Mouse (Mus musculus) spleen, postnatal 4 days (tissue): ENCODE data around the gene Kif3c.
A peak's percentile ranks its signal among the peaks of the same experiment; 100 is the strongest.

Source experiments
- DNase-seq, 2 experiments: peaks; one replicate each; pipeline ENCODE4 v3.0.0; 2022; ENCODE audit warnings: low spot score in 2 of 2

Gene Kif3c

GRCm38 (mm10) chr12:3364508-3365448 lies at the start of gene Kif3c:
Kif3c (plus strand) TSS chr12:3365132.
- DNase-seq = peak; percentile 49 to 75

DNA sequence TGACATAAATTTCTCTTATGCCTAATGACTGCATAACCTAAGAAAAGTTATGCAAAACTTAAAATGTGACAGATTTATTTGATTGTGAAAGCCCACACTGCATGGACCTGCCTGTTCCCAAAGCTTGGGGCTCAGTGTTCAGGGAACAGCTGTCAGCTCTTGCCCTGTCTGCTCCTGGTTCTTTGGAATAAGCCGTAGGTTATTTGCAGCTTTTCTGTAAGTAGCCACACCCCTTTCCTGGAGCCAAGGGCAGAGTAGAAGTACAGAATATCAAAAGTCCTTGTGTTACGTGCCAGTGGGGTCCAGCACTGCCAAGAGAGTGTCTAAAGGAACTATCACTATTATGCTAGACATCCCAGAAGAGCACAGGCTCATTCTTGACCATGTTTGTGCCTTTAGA lies 48.8 kb upstream of the Kif3c start:
- DNase-seq = no peak

GRCm38 (mm10) chr12:3316937-3317336 lies 48.0 kb upstream of the Kif3c start:
- no peak for DNase-seq

DNA sequence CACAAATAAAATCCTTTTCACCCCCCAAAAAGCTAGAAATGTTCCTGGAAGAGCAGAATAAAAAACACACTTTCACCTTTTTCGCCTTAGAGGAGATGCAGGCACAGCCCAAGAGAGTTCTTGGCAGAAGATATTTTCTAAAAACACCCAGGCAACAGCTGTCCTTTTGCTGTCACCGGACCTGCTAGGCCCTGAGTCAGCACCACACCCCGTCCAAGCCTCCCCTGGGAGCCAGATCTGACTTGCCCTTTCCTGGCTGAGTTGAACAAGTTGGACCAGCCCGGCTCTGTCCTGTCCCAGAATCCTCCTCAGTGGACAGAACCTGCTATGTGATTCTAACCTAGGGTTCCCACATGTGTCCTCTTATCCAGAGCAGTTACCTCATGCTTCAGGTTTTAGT lies 45.6 kb upstream of the Kif3c start:
- DNase-seq = no peak

- DNase-seq = no peak
Measured at GRCm38 (mm10) chr12:3323241-3323640, 41.7 kb upstream of the Kif3c start.

DNA sequence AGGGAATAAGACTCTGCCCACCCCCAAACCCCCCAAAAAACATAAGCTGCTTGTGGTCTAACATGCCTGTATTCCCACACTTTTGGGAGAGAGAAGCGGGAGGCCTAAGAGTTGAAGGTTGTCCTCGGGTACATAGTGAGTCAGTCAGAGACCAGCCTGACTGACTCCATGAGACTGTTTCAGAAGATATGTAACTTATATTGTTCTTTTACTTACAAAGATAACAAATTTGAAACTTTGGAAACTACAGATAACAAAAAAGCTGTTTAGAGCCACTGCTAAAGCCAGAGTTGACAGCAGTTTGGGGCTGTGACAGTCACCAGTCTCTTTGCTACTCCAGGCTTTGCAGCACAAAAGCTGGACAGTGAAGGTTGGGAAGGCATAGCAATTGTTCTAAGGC lies 39.7 kb upstream of the Kif3c start:
- DNase-seq = no peak

DNA sequence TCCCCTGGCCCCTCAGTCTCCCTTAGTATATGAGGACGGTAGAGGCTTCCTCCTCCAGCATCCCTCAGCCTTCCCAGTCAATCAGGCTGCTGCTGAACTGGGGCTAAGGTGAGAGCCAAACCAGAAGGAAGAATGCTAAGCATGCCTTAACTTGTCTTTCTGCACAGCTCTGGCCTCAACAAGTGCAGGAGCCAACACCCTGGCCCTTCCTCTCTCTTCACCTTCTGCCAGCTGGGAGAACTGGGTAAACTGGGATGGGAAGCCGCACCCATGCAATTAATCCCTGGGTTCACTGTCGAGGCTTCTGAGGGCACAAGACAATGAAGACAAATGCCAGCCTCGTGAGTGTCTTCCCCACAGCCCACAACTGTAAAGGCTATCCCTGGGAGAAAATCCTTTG lies 35.3 kb upstream of the Kif3c start:
- DNase-seq = no peak

- DNase-seq = no peak
Measured at GRCm38 (mm10) chr12:3338931-3339330, 26.0 kb upstream of the Kif3c start.

DNA sequence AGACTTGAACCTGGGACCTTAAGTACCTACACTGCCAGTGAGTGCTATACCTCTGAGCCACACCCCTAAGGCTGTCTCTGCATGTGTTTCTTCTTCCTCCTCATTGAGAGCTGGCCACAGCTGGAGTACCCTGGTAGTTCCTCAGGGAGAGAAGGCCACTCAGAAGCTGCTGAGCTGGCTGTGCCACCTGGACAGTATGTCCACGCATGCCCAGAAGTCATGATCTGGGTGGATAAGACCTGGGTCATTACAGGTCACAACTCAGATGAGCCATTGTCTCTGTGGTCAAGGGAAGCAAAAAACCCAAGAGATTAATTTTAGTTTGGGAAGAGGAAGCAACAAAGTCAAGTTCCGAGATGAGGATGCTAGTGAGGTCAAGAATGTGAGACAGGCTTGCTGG lies 20.8 kb upstream of the Kif3c start:
- DNase-seq = no peak

- no peak for DNase-seq
Measured at GRCm38 (mm10) chr12:3345038-3345437, 19.9 kb upstream of the Kif3c start.

DNA sequence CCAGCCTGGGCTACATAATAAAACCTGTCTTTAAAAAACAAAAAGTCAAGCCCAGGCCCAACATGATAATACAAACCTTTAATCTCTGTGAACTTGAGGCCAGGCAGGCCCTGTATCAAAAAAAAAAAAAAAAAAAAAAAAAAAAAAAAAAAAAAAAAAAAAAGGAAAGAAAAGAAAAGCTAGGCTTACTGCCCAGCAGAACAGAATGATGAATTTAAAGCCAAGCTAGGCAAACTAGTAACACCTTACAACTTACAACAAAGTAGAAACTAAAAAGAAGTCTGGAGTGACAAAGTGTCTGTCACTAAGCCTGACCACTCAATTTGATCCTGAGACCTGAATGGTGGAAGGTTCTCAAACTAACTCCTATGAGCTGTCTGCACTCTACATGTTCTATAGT lies 17.2 kb upstream of the Kif3c start:
- DNase-seq = no peak

DNA sequence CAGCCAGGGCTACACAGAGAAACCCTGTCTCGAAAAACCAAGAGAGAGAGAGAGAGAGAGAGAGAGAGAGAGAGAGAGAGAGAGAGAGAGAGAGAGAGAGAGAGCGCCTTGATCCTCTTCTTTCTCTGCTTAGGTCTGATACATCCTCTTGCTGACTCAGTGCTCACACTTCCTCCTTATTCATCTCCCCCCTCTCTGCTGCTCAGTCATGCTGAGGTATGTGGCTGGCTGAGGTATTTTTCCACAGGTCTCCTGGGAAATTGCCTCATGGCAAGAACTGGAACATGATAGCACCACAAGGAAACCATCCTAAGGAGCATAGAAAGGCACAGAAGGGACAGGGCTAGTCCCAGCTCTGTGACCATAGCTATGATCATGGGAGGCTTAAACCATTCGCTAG lies 15.5 kb upstream of the Kif3c start:
- no peak for DNase-seq

DNA sequence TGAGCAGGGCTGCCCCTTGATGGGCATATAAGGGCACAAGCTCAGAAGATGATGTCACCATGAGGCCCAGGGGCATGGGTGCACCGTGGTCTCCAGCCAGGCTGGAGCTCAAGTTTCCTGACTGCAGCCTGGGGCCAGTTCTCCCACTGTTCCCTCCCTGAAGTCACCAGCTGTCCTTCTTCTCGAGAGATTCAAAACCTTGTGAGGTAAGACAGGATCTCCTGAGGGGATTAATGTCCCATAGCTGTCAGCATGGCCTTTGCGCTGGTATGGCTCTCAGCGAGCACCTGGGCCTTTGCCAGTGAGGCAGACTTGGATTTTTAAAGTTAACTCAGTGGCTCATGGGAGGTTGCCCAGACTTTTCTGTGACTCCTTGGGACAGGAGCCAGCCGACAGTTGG lies 14.8 kb upstream of the Kif3c start:
- DNase-seq = no peak

DNA sequence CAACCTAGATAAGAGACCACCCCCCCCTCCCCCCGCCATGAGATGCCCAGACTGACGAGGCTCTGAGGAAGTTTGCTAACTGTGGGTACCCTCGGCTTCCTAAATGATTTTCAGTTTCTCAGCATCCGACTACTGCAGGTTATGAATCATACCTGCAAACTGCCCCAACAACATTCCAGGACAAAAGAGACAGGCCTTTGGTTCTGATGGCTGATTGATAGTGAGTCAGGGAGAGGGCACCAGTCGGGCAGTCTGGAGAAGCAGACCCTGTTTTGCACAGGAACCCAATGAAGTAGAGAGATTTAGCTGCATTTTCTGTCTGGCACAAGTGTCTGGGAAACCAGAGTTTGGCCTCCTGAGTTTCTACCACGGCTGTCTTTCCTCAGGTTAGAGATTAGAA lies 12.7 kb upstream of the Kif3c start:
- DNase-seq = no peak

DNA sequence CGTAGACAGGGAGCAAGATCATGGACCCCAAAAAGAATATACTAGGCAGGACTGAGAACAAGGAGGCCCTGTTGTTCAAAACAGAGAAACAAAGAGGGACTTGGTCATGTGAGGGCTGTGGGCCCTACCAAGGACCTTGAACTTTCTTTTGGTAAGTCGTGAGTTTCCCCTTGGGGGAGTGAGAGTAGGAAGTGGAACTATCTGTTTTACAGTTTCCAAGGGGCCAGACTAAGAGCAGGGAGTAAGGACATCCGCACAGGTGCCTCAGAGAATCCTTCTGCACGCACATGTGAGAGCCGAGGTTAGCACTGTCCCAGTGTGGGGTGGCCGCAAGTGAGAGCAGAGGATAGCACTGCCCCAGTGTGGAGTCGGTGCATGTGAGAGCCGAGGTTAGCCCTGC lies 9.9 kb upstream of the Kif3c start:
- no peak for DNase-seq

DNA sequence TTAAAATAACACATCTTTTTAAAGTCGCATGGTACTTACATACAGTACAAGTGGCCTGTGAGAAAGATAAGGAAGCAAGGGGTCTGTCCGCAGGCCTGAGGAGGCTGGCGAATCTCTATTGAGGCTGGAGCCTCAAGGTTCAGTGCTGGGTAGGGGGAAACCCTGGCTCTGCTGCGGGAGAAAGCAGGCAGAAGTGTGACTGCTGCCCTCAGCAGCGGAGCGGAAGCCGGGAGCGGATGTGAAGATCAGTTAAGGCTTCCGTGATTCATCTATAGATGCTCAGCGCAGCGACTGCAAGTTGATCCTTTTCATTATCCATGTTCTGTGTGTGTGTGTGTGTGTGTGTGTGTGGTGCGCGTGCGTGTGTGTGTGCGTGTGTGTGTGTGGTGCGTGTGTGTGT lies 8.1 kb upstream of the Kif3c start:
- no peak for DNase-seq

- DNase-seq = peak; percentile 73 to 89
Measured at GRCm38 (mm10) chr12:3359302-3359701, 5.6 kb upstream of the Kif3c start.

DNA sequence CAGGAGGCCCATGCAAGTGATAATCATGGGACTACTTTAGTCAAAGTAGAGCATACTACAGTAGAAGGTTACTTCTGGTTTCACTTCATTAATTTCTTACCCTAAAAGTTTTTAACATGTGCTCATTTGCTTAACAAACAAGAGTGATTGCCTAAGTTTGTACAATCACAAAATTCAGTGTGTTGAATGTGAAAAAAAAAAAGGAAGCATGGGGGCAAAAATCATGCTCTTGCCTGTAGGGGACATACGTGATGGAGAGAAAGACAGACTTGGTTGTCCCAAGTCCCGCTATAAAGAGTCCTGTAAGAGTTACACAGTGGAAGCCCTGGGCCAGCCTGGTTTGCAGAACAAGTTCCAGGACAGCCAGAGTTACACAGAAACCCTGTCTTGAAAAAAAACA lies 4.9 kb upstream of the Kif3c start:
- no peak for DNase-seq

- no peak for DNase-seq
Measured at GRCm38 (mm10) chr12:3364076-3364475, 856 bp upstream of the Kif3c start.

DNA sequence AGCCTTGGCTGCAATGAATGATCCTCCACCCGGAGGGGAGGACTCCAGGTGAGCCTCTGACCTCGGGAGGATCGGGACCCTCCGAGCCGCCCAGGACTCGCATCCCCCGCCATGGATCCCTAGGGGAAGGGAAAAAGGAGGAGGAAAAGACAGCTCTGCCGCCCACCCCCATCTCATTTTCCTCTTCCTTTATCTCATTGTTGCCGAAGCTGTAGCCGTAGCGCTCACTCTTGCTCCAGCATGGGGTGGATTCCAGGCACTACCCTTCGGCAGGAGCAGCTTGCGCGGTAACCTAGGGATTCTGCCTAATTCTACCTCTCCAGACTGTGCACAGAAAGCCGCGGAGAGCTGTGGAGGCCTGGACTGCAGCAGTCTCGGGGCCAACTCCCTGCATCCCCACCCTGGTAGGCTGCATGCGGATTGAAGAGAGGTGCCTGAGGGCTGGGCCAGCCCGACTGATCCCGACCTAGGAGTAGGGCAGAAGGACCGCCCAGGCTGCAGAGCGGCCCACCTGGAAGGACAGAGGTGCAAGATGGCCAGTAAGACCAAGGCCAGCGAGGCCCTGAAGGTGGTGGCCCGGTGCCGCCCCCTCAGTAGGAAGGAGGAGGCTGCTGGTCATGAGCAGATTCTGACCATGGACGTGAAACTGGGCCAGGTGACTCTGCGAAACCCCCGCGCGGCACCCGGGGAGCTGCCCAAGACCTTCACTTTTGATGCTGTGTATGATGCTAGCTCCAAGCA lies 687 bp downstream of the Kif3c start:
- peak in 1 of 2 experiments; percentile 64 for DNase-seq

GRCm38 (mm10) chr12:3366190-3366956 lies 1.4 kb downstream of the Kif3c start:
- no peak for DNase-seq

DNA sequence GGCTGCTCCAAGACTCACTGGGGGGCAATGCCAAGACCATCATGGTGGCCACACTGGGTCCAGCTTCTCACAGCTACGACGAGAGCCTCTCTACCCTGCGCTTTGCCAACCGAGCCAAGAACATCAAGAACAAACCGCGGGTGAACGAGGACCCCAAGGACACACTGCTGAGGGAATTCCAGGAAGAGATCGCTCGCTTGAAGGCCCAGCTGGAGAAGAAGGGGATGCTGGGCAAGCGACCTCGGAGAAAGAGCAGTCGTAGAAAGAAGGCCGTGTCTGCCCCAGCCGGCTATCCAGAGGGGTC lies 2.0 kb downstream of the Kif3c start:
- no peak for DNase-seq

GRCm38 (mm10) chr12:3368771-3369170 lies 3.8 kb downstream of the Kif3c start:
- no peak for DNase-seq
